Mouse (Mus musculus): ENCODE results near the gene Vmn2r62.

DNA sequence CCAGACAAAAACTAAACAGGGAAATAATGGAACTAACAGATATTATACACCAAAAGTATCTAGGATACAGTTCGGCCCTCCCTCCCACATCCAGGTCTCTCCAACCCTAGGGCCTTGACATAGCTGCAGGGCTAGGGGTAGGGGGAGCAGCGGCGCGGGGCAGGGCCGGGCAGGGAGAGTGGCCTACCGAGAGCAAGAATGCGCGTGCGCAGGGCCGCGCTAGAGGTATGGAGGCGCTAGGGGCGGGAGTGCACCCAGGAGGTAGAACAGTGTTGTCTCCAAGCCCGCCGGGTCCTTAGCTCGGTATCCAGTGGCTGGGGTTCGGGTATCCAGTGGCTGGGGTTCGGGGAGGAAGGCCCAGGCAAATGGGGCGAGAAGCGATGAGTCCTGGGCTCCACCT, 43.5 kb downstream of the Vmn2r62 start:
- no peak for TF ChIP-seq CTCF (IDR thresholded peaks at IDR 0.05; ENCODE audit: control insufficient read depth, insufficient read depth, insufficient replicate concordance, low read depth, low read length)
- no peak for TF ChIP-seq POLR2A (IDR thresholded peaks at IDR 0.05; ENCODE audit: control insufficient read depth, low read depth, low read length)
